Mouse (Mus musculus) bone marrow macrophage, adult 2 months (primary cell): ENCODE measurements at regions not wholly inside any gene's neighbourhood (a gene's known extent, or its start where the extent isn't known, plus 50 kb on each side); places are given as distances from the start of the nearest gene placed in this dataset.

Source experiments
- CTCF ChIP-seq: IDR thresholded peaks from 2 replicates; pipeline ENCODE4 v1.5.1; 2012; ENCODE audit warnings: low read depth, mild to moderate bottlenecking, low read length, moderate library complexity
- POLR2A ChIP-seq: IDR thresholded peaks from 2 replicates; pipeline ENCODE4 v1.6.1; 2012; ENCODE audit warnings: mild to moderate bottlenecking, low read depth, low read length, borderline replicate concordance

GRCm38 (mm10) chr4:31052077-31052677, 911.7 kb upstream of the Map3k7 start:
- TF ChIP-seq POLR2A: no peak
- no peak for TF ChIP-seq CTCF
